Mouse (Mus musculus) left cerebral cortex, adult 2 months (tissue): Measurements from ENCODE around the gene Apoc1. TPM values are rescaled to one million over a fixed set of nuclear protein-coding genes. Genes with fewer than 3 reads are reported as not detected.

ENCODE experiments used
- DNase-seq, 2 experiments: peaks; one replicate each; pipeline ENCODE4 v3.0.0; 2021 to 2022; ENCODE audit warnings: low spot score in 2 of 2, mixed read lengths in 1 of 2; ENCODE audit errors: extremely low spot score in 1 of 2
- H3K27ac ChIP-seq: fragments of 200-600 bp; 2 replicates; pipeline ENCODE4 v1.8.1; 2022
- H3K4me3 ChIP-seq: fragments of 200-600 bp; 2 replicates; pipeline ENCODE4 v1.8.1; 2022
- CTCF ChIP-seq: fragments of 200-600 bp; IDR thresholded peaks from 2 replicates; pipeline ENCODE4 v1.8.1; 2022; ENCODE audit warnings: antibody characterized with exemption, mild to moderate bottlenecking, moderate library complexity
- intact Hi-C: fragments of 180-260 bp; cut with DNase I; formaldehyde crosslinking; loops from one replicate; pipeline ENCODE4 v1.15.1; 2025
- long read RNA-seq, 2 experiments: library from polyadenylated mRNA; stranded (forward); transcript quantifications; one replicate each; pipeline ENCODE4 v2.0.0; 2021; ENCODE audit warnings: borderline mapping rate in 2 of 2
- total RNA-seq, 2 experiments: library from RNA; stranded (reverse); gene quantifications; 2 replicates each; pipeline ENCODE4 v1.2.3; 2021

The Apoc1 gene
- total RNA-seq, result 1 to 10 TPM; 3.5 to 3.7 TPM
- long read RNA-seq, experiment 1, result 0 reads
- long read RNA-seq, experiment 2, partial matches to known transcripts, result 0 of 1 reads
- long read RNA-seq, experiment 2, other reads (novel, unspliced or antisense), result 0 of 1 reads

DNA sequence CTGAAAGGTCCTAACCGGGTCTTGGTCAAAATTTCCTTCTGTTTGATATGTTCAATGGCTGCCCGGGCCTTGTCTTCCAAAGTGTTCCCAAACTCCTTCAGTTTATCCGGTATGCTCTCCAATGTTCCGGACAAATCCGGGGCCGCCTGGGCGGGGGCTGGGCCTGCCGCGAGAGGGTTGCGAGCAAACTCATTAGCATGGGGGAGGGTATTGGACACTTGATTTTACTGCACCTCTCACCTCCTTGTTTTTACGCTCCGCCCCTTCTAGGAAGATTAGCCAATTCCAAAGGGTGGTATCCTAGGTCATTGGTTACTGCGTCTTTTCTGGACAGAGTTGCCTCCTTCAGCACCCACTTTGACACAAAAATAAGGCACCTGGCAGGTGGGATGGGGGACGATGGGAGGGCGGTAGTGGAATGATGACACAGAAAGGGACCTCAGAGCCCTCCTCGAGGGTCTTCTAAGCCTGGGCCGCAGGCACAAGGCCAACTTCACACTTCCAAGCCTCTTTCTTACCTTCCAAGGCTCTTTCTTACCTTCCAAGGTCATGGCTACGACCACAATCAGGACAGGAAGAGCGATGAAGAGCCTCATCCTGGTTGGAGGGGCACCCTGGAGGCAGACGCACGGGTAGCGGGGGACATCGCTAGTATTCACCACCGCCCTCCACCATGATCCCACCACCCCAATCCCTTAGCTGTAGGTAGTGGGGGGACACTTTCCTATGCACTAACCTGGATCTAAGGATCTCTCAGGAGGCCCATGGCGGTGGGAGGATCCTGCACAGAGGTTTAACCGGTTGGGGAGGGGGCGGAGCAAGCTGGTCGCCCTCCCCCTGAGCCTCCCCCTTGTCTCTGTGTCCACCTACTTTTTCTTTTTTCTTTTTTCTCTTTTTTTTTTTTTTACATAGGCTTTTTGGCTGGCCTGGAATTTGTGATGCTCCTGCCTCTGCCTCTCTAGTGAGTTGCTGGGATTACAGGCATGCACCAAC, at the start of gene Apoc1:
Apoc1 (minus strand) TSS at position 788 of the 993 bp plus-strand sequence.
- H3K4me3 ChIP-seq, result no peak within 1 kb of the TSS
- intact Hi-C loops, result no loop called here
- no peak for DNase-seq
- peak within 1 kb of the TSS; percentile 28; the same call in 1 of the 2 replicates for H3K27ac ChIP-seq
- no peak for TF ChIP-seq CTCF

- Histone ChIP-seq H3K27ac (no peak overlapping the region), H3K4me3 (no peak overlapping the region)
- intact Hi-C loops, result no loop called here
- TF ChIP-seq CTCF, result no peak
- DNase-seq, result no peak
Measured at GRCm38 (mm10) chr7:19741329-19742031, 49.0 kb upstream of the Apoc1 start.

DNA sequence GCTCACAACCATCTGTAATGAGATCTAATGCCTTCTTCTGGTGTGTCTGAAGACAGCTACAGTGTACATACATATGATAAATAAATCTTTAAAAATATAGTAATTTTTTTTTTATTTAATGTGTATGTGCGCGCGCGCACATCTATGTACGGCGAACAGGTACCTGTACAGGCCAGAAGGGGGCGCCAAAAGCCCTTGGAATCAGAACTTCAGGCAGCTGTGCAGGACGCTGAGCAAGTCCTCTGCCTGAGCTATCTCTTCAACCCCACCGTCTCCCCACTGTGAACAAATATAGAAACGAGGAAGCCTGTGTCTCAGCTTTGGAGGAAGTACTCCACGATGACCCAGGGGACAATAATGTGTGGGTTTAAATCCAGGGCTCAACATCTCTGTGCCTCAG, 47.8 kb upstream of the Apoc1 start:
- DNase-seq, result no peak
- H3K4me3 ChIP-seq, result no peak overlapping the region
- TF ChIP-seq CTCF, result peak; percentile 28
- intact Hi-C loops, result no loop called here
- H3K27ac ChIP-seq, result no peak overlapping the region

- no peak for DNase-seq
- H3K27ac ChIP-seq, result no peak overlapping the region
- no peak overlapping the region for H3K4me3 ChIP-seq
- TF ChIP-seq CTCF, result no peak; the same call in none of the 2 replicates
- intact Hi-C loops, result no loop called here
Measured at GRCm38 (mm10) chr7:19738771-19739170, 46.3 kb upstream of the Apoc1 start.

GRCm38 (mm10) chr7:19736389-19737057, 44.1 kb upstream of the Apoc1 start:
- no peak overlapping the region for H3K4me3 ChIP-seq
- H3K27ac ChIP-seq, result no peak overlapping the region
- intact Hi-C loops, result no loop called here
- TF ChIP-seq CTCF, result no peak
- no peak for DNase-seq

DNA sequence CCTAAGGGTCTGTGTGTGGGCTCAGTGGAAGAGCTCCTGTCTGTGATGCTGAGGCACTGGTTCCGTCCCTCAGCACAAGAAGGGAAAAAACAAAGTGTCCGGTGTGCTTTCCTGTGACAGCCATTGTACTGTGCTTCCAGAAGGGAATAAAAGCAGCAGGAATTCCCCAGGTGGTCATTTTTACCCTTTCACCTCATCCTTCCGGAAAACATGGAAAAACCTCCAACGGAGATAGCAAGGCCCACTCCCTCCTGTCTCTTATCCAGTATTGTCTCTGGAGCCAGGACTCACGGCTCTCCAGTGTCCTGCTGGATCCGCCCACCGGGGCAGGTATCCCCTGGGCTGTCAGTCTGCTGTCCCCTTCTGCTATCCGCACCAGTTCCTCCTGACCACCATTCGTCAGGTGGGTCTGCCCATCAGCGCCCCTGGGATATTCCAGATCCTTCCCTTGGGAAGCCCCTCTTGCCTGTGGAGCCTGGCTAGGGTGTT, 41.8 kb upstream of the Apoc1 start:
- Histone ChIP-seq H3K4me3 (no peak overlapping the region), H3K27ac (no peak overlapping the region)
- intact Hi-C loops, result no loop called here
- no peak for DNase-seq
- TF ChIP-seq CTCF, result no peak

DNA sequence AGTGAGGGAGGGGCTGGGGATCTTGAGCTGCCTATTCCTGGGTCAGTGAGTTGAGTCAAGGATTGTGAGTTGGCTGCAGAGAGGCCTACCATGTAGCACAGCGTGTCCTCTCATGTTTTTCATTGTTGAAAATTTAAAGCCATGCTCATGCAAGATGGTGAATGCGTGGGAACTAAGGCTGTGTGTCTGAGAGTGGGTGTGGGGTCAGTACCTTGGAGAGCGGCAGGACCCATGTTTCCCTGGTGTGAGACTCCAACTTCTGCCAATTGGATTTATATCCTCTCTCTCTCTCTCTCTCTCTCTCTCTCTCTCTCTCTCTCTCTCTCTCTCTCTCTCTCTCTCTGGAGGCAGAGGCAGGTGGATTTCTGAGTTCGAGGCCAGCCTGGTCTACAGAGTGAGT, 34.1 kb upstream of the Apoc1 start:
- intact Hi-C loops, result no loop called here
- H3K27ac ChIP-seq, result no peak overlapping the region
- no peak for DNase-seq
- H3K4me3 ChIP-seq, result no peak overlapping the region
- no peak for TF ChIP-seq CTCF

DNA sequence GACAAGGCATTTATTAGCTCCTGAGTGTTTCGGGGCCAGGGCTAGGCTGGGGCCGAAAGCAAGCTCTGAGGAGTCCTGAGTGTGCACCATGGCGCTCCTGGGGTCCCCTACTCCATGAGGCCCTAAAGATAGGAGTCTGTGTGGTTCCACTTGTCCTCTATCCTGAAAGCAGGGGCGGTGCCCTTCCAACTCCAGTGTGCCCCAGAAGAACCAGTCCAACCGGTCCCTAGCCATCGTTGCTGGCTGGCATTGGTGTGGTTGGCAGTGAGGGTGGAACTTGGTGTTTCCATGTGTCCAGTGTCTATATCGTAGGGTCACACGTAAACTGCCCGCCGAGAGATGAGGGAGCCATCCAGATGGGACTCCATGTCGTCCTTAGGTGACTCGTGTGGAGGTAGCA, 31.7 kb upstream of the Apoc1 start:
- TF ChIP-seq CTCF, result no peak
- no peak overlapping the region for H3K27ac ChIP-seq
- intact Hi-C loops, result no loop called here

DNA sequence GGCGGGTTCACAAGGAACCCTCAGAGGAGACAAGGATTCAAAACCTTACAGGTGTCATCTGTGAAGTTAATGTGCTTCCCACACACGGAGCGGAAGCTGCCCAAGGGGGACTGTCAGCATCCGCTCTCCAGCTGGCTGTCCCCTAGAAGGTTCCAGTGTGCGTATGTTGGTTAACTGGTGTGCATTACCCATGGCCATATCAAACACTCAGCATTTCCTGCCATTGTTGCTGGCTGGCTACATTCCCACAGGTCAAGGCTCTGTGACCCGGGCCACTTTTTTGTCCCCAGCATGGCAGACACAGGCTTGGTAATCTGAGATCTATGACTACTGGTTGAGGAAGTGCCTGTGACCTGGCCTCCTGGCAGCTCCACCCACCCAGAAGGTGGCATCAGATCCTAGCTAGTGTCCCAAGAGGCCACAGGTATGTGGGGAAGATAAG, 30.3 kb upstream of the Apoc1 start:
- no peak overlapping the region for H3K27ac ChIP-seq
- intact Hi-C loops, result no loop called here
- no peak for DNase-seq
- H3K4me3 ChIP-seq, result no peak overlapping the region
- TF ChIP-seq CTCF, result no peak

More for the DNA sequence above, 31.7 kb upstream of the Apoc1 start:
- no peak for DNase-seq
- no peak overlapping the region for H3K4me3 ChIP-seq

DNA sequence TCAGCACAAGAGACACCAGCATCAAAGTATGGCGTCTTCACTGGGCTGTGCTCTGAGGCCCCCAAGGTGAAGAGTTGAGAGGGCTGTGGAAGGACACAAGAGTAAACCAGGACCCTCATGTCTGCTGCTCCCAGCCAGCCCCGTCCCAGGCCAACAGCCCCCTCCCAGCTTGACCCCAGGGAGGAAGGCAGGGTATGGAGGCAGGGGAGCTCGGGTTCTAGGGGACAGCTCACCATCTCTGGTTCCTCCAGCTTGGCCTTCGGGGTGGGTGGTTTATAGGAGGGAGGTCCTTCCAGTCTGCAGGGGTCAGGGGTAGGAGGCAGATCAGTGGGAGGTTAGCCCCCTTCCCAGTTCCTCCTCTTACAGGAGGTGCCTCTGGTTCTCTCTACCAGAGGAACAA, 26.7 kb upstream of the Apoc1 start:
- no peak for TF ChIP-seq CTCF
- no peak for DNase-seq
- Histone ChIP-seq H3K4me3 (no peak overlapping the region), H3K27ac (no peak overlapping the region)
- intact Hi-C loops, result loop anchor here (10.0 kb wide), 1 partner anchor 714 kb away; the partner anchor contains the start of gene Irf2bp1

DNA sequence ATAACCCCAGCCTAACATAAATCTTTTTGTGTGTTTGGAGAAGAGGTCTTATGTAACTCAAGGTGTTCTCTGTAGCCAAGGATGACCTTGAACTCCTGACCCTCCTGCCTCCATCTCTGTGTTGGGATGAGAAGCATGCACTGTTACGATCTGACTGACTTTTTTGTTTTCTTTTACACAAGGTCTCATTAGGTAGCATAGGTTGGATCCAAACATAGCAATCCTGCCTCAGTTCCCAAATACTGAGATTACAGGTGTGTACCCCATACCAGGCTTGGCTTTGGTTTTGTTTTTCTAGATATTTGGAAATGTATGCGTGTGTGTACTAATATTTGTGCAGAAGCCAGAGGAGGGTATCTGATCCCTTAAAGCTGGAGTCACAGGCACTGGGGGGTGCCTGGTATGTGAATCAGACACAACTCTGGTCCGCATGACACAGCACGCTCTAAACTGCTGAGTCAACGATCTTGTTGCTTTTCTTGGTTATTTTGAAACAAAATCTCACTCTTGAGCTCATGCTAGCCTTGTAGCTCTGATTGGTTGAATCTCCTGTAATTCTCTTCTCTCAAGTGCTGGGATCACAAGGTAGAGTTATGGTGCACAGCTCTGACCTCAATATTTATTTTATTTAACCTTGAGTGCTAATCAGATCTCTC, 26.0 kb upstream of the Apoc1 start:
- intact Hi-C loops, result loop anchor here (10.0 kb wide), 1 partner anchor 714 kb away; the partner anchor contains the start of gene Irf2bp1
- DNase-seq, result no peak
- no peak for TF ChIP-seq CTCF
- Histone ChIP-seq H3K4me3 (no peak overlapping the region), H3K27ac (no peak overlapping the region)
